Mouse (Mus musculus) hindbrain, embryonic 15.5 days (tissue): ENCODE measurements at regions not wholly inside any gene's neighbourhood (a gene's known extent, or its start where the extent isn't known, plus 50 kb on each side); places are given as distances from the start of the nearest gene placed in this dataset.
A peak's percentile ranks its signal among the peaks of the same experiment; 100 is the strongest.

Experiments
- ATAC-seq: fragments of 200-750 bp; cut with Nextera tagmentation; 2 replicates; pipeline ENCODE4 v1.8.0; 2017; ENCODE audit warnings: low read depth, moderate number of reproducible peaks, moderate TSS enrichment; ENCODE audit not compliant: low FRiP score
- H3K27ac ChIP-seq: fragments of 300-500 bp; sonication (generic); replicated peaks from 2 replicates; pipeline ENCODE4 v1.5.1; 2015; ENCODE audit warnings: mild to moderate bottlenecking, inconsistent platforms
- H3K27me3 ChIP-seq: fragments of 300-500 bp; sonication (generic); 2 replicates; pipeline ENCODE4 v1.6.1; 2015; ENCODE audit warnings: control low read depth, inconsistent platforms
- H3K36me3 ChIP-seq: fragments of 300-500 bp; sonication (generic); 2 replicates; pipeline ENCODE4 v1.6.1; 2015; ENCODE audit warnings: control low read depth, inconsistent platforms
- H3K4me1 ChIP-seq: fragments of 300-500 bp; sonication (generic); replicated peaks from 2 replicates; pipeline ENCODE4 v1.6.1; 2015; ENCODE audit warnings: control low read depth, inconsistent platforms
- H3K4me2 ChIP-seq: fragments of 300-500 bp; sonication (generic); 2 replicates; pipeline ENCODE4 v1.6.1; 2015; ENCODE audit warnings: moderate library complexity, mild to moderate bottlenecking, inconsistent platforms
- H3K4me3 ChIP-seq: fragments of 300-500 bp; sonication (generic); 2 replicates; pipeline ENCODE4 v1.5.1; 2015; ENCODE audit warnings: mild to moderate bottlenecking, inconsistent platforms
- H3K9ac ChIP-seq: fragments of 300-500 bp; sonication (generic); 2 replicates; pipeline ENCODE4 v1.6.1; 2015; ENCODE audit warnings: inconsistent platforms
- H3K9me3 ChIP-seq: fragments of 300-500 bp; sonication (generic); 2 replicates; pipeline ENCODE4 v1.6.1; 2016; ENCODE audit warnings: control low read depth, inconsistent platforms
- WGBS: fragments of 180-500 bp; shearing (Covaris S2); methylation state at CpG from one replicate; pipeline ENCODE4 v1.1.7; 2015; 5-methylcytosine and 5-hydroxymethylcytosine counted together

- no peaks in the 10 kb centered on the region for H3K36me3 ChIP-seq
- no peaks in the 10 kb centered on the region for H3K9me3 ChIP-seq
- peak overlapping the region; percentile 40 for H3K4me2 ChIP-seq
- no peak for ATAC-seq
- 4% methylated on average over 21 of the region's 21 CpGs for WGBS
- H3K4me3 ChIP-seq, result peak overlapping the region; percentile 2; the same call in 1 of the 2 replicates
- peaks cover 8% of the 10 kb centered on the region for H3K4me1 ChIP-seq
- H3K9ac ChIP-seq, result peak overlapping the region; percentile 10; the same call in 1 of the 2 replicates
- peaks cover 5% of the 10 kb centered on the region; the same call in 1 of the 2 replicates for H3K27me3 ChIP-seq
- H3K27ac ChIP-seq, result no peak overlapping the region
Observed at GRCm38 (mm10) chr16:93006321-93006984, 180.5 kb upstream of the Runx1 start.

- Histone ChIP-seq H3K27me3 (peaks cover 5% of the 10 kb centered on the region; the same call in 1 of the 2 replicates), H3K9me3 (no peaks in the 10 kb centered on the region), H3K36me3 (no peaks in the 10 kb centered on the region), H3K4me1 (peaks cover 8% of the 10 kb centered on the region), H3K4me3 (no peak overlapping the region), H3K27ac (no peak overlapping the region), H3K4me2 (no peak overlapping the region), H3K9ac (no peak overlapping the region)
- 13% methylated on average over 8 of the region's 8 CpGs for WGBS
- ATAC-seq, result no peak
Observed at GRCm38 (mm10) chr16:93005470-93005869, 179.5 kb upstream of the Runx1 start.

- H3K9ac ChIP-seq, result no peak overlapping the region
- H3K36me3 ChIP-seq, result no peaks in the 10 kb centered on the region
- ATAC-seq, result no peak
- H3K27me3 ChIP-seq, result peaks cover 5% of the 10 kb centered on the region; the same call in 1 of the 2 replicates
- H3K27ac ChIP-seq, result no peak overlapping the region
- H3K4me1 ChIP-seq, result peaks cover 8% of the 10 kb centered on the region
- H3K9me3 ChIP-seq, result no peaks in the 10 kb centered on the region
- H3K4me3 ChIP-seq, result no peak overlapping the region
- 81% methylated on average over 4 of the region's 4 CpGs for WGBS
- H3K4me2 ChIP-seq, result no peak overlapping the region
Observed at GRCm38 (mm10) chr16:93003830-93004229, 177.9 kb upstream of the Runx1 start.

- Histone ChIP-seq H3K4me2 (no peak overlapping the region), H3K9me3 (no peaks in the 10 kb centered on the region), H3K4me1 (no peaks in the 10 kb centered on the region), H3K36me3 (no peaks in the 10 kb centered on the region), H3K27me3 (no peaks in the 10 kb centered on the region), H3K27ac (no peak overlapping the region), H3K9ac (no peak overlapping the region), H3K4me3 (no peak overlapping the region)
- no peak for ATAC-seq
- WGBS, result 74% methylated on average over 3 of the region's 3 CpGs
Observed at GRCm38 (mm10) chr16:92998689-92999088, 172.7 kb upstream of the Runx1 start.

GRCm38 (mm10) chr16:92997636-92998035 lies 171.7 kb upstream of the Runx1 start:
- no peak for ATAC-seq
- 79% methylated on average over 6 of the region's 6 CpGs for WGBS
- H3K36me3 ChIP-seq, result no peaks in the 10 kb centered on the region
- H3K9me3 ChIP-seq, result no peaks in the 10 kb centered on the region
- H3K4me1 ChIP-seq, result no peaks in the 10 kb centered on the region
- no peak overlapping the region for H3K27ac ChIP-seq
- H3K4me3 ChIP-seq, result no peak overlapping the region
- H3K9ac ChIP-seq, result no peak overlapping the region
- H3K4me2 ChIP-seq, result no peak overlapping the region
- no peaks in the 10 kb centered on the region for H3K27me3 ChIP-seq

GRCm38 (mm10) chr16:92995993-92996350 lies 170.0 kb upstream of the Runx1 start:
- H3K27me3 ChIP-seq, result no peaks in the 10 kb centered on the region
- H3K4me2 ChIP-seq, result no peak overlapping the region
- no peaks in the 10 kb centered on the region for H3K36me3 ChIP-seq
- H3K4me3 ChIP-seq, result no peak overlapping the region
- H3K4me1 ChIP-seq, result no peaks in the 10 kb centered on the region
- H3K9ac ChIP-seq, result no peak overlapping the region
- no peak overlapping the region for H3K27ac ChIP-seq
- 95% methylated on average over 4 of the region's 4 CpGs for WGBS
- H3K9me3 ChIP-seq, result no peaks in the 10 kb centered on the region
- ATAC-seq, result no peak

- no peak for ATAC-seq
- Histone ChIP-seq H3K4me1 (no peaks in the 10 kb centered on the region), H3K9ac (no peak overlapping the region), H3K4me2 (no peak overlapping the region), H3K27me3 (no peaks in the 10 kb centered on the region), H3K4me3 (no peak overlapping the region), H3K27ac (no peak overlapping the region), H3K9me3 (no peaks in the 10 kb centered on the region), H3K36me3 (no peaks in the 10 kb centered on the region)
- WGBS, result 75% methylated on average over 13 of the region's 13 CpGs
Observed at GRCm38 (mm10) chr16:92995132-92995992, 169.4 kb upstream of the Runx1 start.

GRCm38 (mm10) chr16:92992876-92993275 lies 166.9 kb upstream of the Runx1 start:
- Histone ChIP-seq H3K4me3 (no peak overlapping the region), H3K36me3 (no peaks in the 10 kb centered on the region), H3K9ac (no peak overlapping the region), H3K4me1 (no peaks in the 10 kb centered on the region), H3K4me2 (no peak overlapping the region), H3K27ac (no peak overlapping the region), H3K27me3 (no peaks in the 10 kb centered on the region), H3K9me3 (no peaks in the 10 kb centered on the region)
- 62% methylated on average over 3 of the region's 3 CpGs for WGBS
- no peak for ATAC-seq

GRCm38 (mm10) chr16:92991405-92991804 lies 165.5 kb upstream of the Runx1 start:
- ATAC-seq, result no peak
- no peak overlapping the region for H3K4me2 ChIP-seq
- H3K9me3 ChIP-seq, result no peaks in the 10 kb centered on the region
- no peak overlapping the region for H3K4me3 ChIP-seq
- no peaks in the 10 kb centered on the region for H3K27me3 ChIP-seq
- H3K36me3 ChIP-seq, result no peaks in the 10 kb centered on the region
- H3K4me1 ChIP-seq, result 0 out of 2 replicates have a peak, but pooled peaks cover under 1% of the 10 kb centered on the region
- WGBS, result 27% methylated on average over 7 of the region's 7 CpGs
- H3K9ac ChIP-seq, result no peak overlapping the region
- H3K27ac ChIP-seq, result no peak overlapping the region

GRCm38 (mm10) chr16:92988416-92988815 lies 162.5 kb upstream of the Runx1 start:
- Histone ChIP-seq H3K27me3 (no peaks in the 10 kb centered on the region), H3K36me3 (no peaks in the 10 kb centered on the region), H3K27ac (no peak overlapping the region), H3K9me3 (no peaks in the 10 kb centered on the region), H3K4me2 (no peak overlapping the region), H3K9ac (no peak overlapping the region), H3K4me1 (peaks cover 10% of the 10 kb centered on the region), H3K4me3 (no peak overlapping the region)
- ATAC-seq, result no peak
- WGBS, result 100% methylated on average over 1 of the region's 1 CpGs

GRCm38 (mm10) chr16:92988000-92988399 lies 162.1 kb upstream of the Runx1 start:
- 90% methylated on average over 3 of the region's 3 CpGs for WGBS
- no peak for ATAC-seq
- peaks cover 10% of the 10 kb centered on the region for H3K4me1 ChIP-seq

GRCm38 (mm10) chr16:92985768-92986167 lies 159.8 kb upstream of the Runx1 start:
- H3K4me1 ChIP-seq, result peaks cover 10% of the 10 kb centered on the region
- H3K4me2 ChIP-seq, result no peak overlapping the region
- H3K27ac ChIP-seq, result no peak overlapping the region
- no peak overlapping the region for H3K9ac ChIP-seq
- H3K4me3 ChIP-seq, result no peak overlapping the region
- no peaks in the 10 kb centered on the region for H3K27me3 ChIP-seq
- H3K36me3 ChIP-seq, result no peaks in the 10 kb centered on the region
- ATAC-seq, result no peak
- 22% methylated on average over 6 of the region's 6 CpGs for WGBS
- H3K9me3 ChIP-seq, result no peaks in the 10 kb centered on the region

More at GRCm38 (mm10) chr16:92988000-92988399, 162.1 kb upstream of the Runx1 start:
- Histone ChIP-seq H3K27ac (no peak overlapping the region), H3K36me3 (no peaks in the 10 kb centered on the region), H3K9me3 (no peaks in the 10 kb centered on the region), H3K4me2 (no peak overlapping the region), H3K4me3 (no peak overlapping the region), H3K9ac (no peak overlapping the region), H3K27me3 (no peaks in the 10 kb centered on the region)
